Mouse (Mus musculus) MEL (cell line): ENCODE measurements around the gene Tet3. TPM values are rescaled to one million over a fixed set of nuclear protein-coding genes. Genes with fewer than 3 reads are reported as not detected.

ENCODE experiments used
- DNase-seq: peaks from one replicate; pipeline ENCODE4 v3.0.0; 2011; ENCODE audit warnings: low read depth, low spot score
- H3K27ac ChIP-seq: 2 replicates; pipeline ENCODE4 v1.5.1; 2012; ENCODE audit warnings: low read depth, mild to moderate bottlenecking, control low read depth, low read length, moderate library complexity; ENCODE audit not compliant: control insufficient read depth
- H3K27me3 ChIP-seq, 2 experiments: fragments of 150-350 bp in 1 of 2; sonication (generic) in 1 of 2; 2 replicates each; pipeline ENCODE4 v1.6.1; 2012; ENCODE audit warnings: low read length in 2 of 2, mild to moderate bottlenecking in 2 of 2, improper control_type of control experiment in 1 of 2, moderate library complexity in 1 of 2; ENCODE audit not compliant: insufficient read depth in 2 of 2, control insufficient read depth in 1 of 2
- H3K36me3 ChIP-seq, 2 experiments: 2 replicates each; pipeline ENCODE4 v1.6.1; 2012 to 2014; ENCODE audit warnings: low read length in 2 of 2, improper control_type of control experiment in 1 of 2, inconsistent platforms in 1 of 2, mild to moderate bottlenecking in 1 of 2; ENCODE audit not compliant: insufficient read depth in 2 of 2, control insufficient read depth in 1 of 2
- H3K4me1 ChIP-seq, 2 experiments: fragments of 150-350 bp in 1 of 2; sonication (generic) in 1 of 2; 2 replicates each; pipeline ENCODE4 v1.6.1; 2012; ENCODE audit warnings: low read length in 2 of 2, improper control_type of control experiment in 1 of 2, mild to moderate bottlenecking in 1 of 2; ENCODE audit not compliant: insufficient read depth in 2 of 2, control insufficient read depth in 1 of 2
- H3K4me3 ChIP-seq, 2 experiments: fragments of 150-350 bp in 1 of 2; sonication (generic) in 1 of 2; 2 replicates each; pipeline ENCODE4 v1.5.1; 2012; ENCODE audit warnings: low read depth in 2 of 2, low read length in 2 of 2, mild to moderate bottlenecking in 2 of 2, moderate library complexity in 2 of 2, control low read depth in 1 of 2, improper control_type of control experiment in 1 of 2; ENCODE audit not compliant: control insufficient read depth in 1 of 2, insufficient read depth in 1 of 2
- H3K79me2 ChIP-seq: 2 replicates; pipeline ENCODE4 v1.6.1; 2012; ENCODE audit warnings: mild to moderate bottlenecking, low read length, moderate library complexity; ENCODE audit not compliant: control insufficient read depth, poor library complexity, insufficient read depth
- H3K9ac ChIP-seq: 2 replicates; pipeline ENCODE4 v1.6.1; 2012; ENCODE audit warnings: low read depth, mild to moderate bottlenecking, control low read depth, low read length, moderate library complexity; ENCODE audit not compliant: control insufficient read depth, poor library complexity, severe bottlenecking
- H3K9me3 ChIP-seq: fragments of 150-350 bp; sonication (generic); replicated peaks from 2 replicates; pipeline ENCODE4 v1.6.1; 2012; ENCODE audit warnings: mild to moderate bottlenecking, low read length, improper control_type of control experiment, moderate library complexity; ENCODE audit not compliant: insufficient read depth
- BHLHE40 ChIP-seq: IDR thresholded peaks from 2 replicates; pipeline ENCODE4 v1.6.1; 2012; ENCODE audit warnings: low read depth, mild to moderate bottlenecking, inconsistent platforms, low read length, improper control_type of control experiment, borderline replicate concordance
- CHD1 ChIP-seq: IDR thresholded peaks from 2 replicates; pipeline ENCODE4 v1.6.1; 2012; ENCODE audit warnings: low read depth, mild to moderate bottlenecking, inconsistent platforms, low read length, improper control_type of control experiment
- CTCF ChIP-seq, 3 experiments: IDR thresholded peaks in 2 of 3; conservative IDR thresholded peaks in 1 of 3; 2 replicates each; pipeline ENCODE4 v1.5.1; 2011 to 2012; ENCODE audit warnings: low read length in 3 of 3, low read depth in 2 of 3, mild to moderate bottlenecking in 2 of 3, improper control_type of control experiment in 1 of 3, inconsistent platforms in 1 of 3, mixed read lengths in 1 of 3, moderate library complexity in 1 of 3; ENCODE audit not compliant: control insufficient read depth in 1 of 3, insufficient read depth in 1 of 3, poor library complexity in 1 of 3, severe bottlenecking in 1 of 3
- E2F4 ChIP-seq: IDR thresholded peaks from 2 replicates; pipeline ENCODE4 v1.6.1; 2011; ENCODE audit warnings: low read depth, low read length, improper control_type of control experiment, borderline replicate concordance
- GABPA ChIP-seq: IDR thresholded peaks from 2 replicates; pipeline ENCODE4 v1.6.1; 2012; ENCODE audit warnings: low read depth, mild to moderate bottlenecking, inconsistent platforms, low read length, improper control_type of control experiment, moderate library complexity
- GATA1 ChIP-seq: IDR thresholded peaks from 2 replicates; pipeline ENCODE4 v1.6.1; 2011; ENCODE audit warnings: low read depth, low read length, improper control_type of control experiment
- HCFC1 ChIP-seq: IDR thresholded peaks from 2 replicates; pipeline ENCODE4 v1.6.1; 2012; ENCODE audit warnings: low read depth, mild to moderate bottlenecking, inconsistent platforms, low read length, improper control_type of control experiment, moderate library complexity
- JUND ChIP-seq: IDR thresholded peaks from 2 replicates; pipeline ENCODE4 v1.6.1; 2011; ENCODE audit warnings: low read depth, mild to moderate bottlenecking, improper control_type of control experiment, low read length
- MAFK ChIP-seq: IDR thresholded peaks from 2 replicates; pipeline ENCODE4 v1.6.1; 2011; ENCODE audit warnings: low read depth, mild to moderate bottlenecking, low read length, improper control_type of control experiment, borderline replicate concordance
- MAX ChIP-seq: IDR thresholded peaks from 2 replicates; pipeline ENCODE4 v1.6.1; 2011; ENCODE audit warnings: low read length, improper control_type of control experiment
- MAZ ChIP-seq: IDR thresholded peaks from 2 replicates; pipeline ENCODE4 v1.6.1; 2012; ENCODE audit warnings: low read depth, mild to moderate bottlenecking, inconsistent platforms, low read length, improper control_type of control experiment
- MXI1 ChIP-seq: IDR thresholded peaks from 2 replicates; pipeline ENCODE4 v1.6.1; 2011; ENCODE audit warnings: mild to moderate bottlenecking, low read depth, low read length, improper control_type of control experiment
- MYB ChIP-seq: IDR thresholded peaks from 2 replicates; pipeline ENCODE4 v1.6.1; 2011; ENCODE audit warnings: mild to moderate bottlenecking, low read depth, low read length, improper control_type of control experiment
- MYC ChIP-seq: IDR thresholded peaks from 2 replicates; pipeline ENCODE4 v1.6.1; 2011; ENCODE audit warnings: low read depth, mild to moderate bottlenecking, low read length, improper control_type of control experiment, moderate library complexity
- NELFE ChIP-seq: IDR thresholded peaks from 2 replicates; pipeline ENCODE4 v1.6.1; 2011; ENCODE audit warnings: low read depth, low read length, improper control_type of control experiment
- POLR2AphosphoS5 ChIP-seq: IDR thresholded peaks from 2 replicates; pipeline ENCODE4 v1.6.1; 2012; ENCODE audit warnings: low read depth, borderline replicate concordance, mild to moderate bottlenecking, inconsistent platforms, low read length, moderate library complexity, mixed read lengths
- RAD21 ChIP-seq: IDR thresholded peaks from 2 replicates; pipeline ENCODE4 v1.6.1; 2011; ENCODE audit warnings: mild to moderate bottlenecking, low read depth, low read length, improper control_type of control experiment
- RCOR1 ChIP-seq: IDR thresholded peaks from 2 replicates; pipeline ENCODE4 v1.6.1; 2012; ENCODE audit warnings: low read depth, mild to moderate bottlenecking, inconsistent platforms, low read length, improper control_type of control experiment
- SIN3A ChIP-seq: IDR thresholded peaks from 2 replicates; pipeline ENCODE4 v1.6.1; 2012; ENCODE audit warnings: low read length, improper control_type of control experiment, inconsistent platforms
- SMC3 ChIP-seq: IDR thresholded peaks from 2 replicates; pipeline ENCODE4 v1.6.1; 2011; ENCODE audit warnings: low read depth, low read length, improper control_type of control experiment
- TAL1 ChIP-seq: IDR thresholded peaks from 2 replicates; pipeline ENCODE4 v1.6.1; 2012; ENCODE audit warnings: mild to moderate bottlenecking, inconsistent platforms, low read length, moderate library complexity, mixed read lengths
- TBP ChIP-seq: IDR thresholded peaks from 2 replicates; pipeline ENCODE4 v1.8.0; 2011; ENCODE audit warnings: low read depth, low read length, improper control_type of control experiment
- UBTF ChIP-seq: IDR thresholded peaks from 2 replicates; pipeline ENCODE4 v1.6.1; 2012; ENCODE audit warnings: low read depth, mild to moderate bottlenecking, inconsistent platforms, low read length, improper control_type of control experiment, moderate library complexity, borderline replicate concordance; ENCODE audit not compliant: insufficient read depth
- USF2 ChIP-seq, 2 experiments: IDR thresholded peaks; 2 replicates each; pipeline ENCODE4 v1.6.1; 2011 to 2012; ENCODE audit warnings: improper control_type of control experiment in 2 of 2, low read length in 2 of 2, borderline replicate concordance in 1 of 2, inconsistent platforms in 1 of 2, low read depth in 1 of 2, mild to moderate bottlenecking in 1 of 2; ENCODE audit not compliant: insufficient read depth in 1 of 2
- ZMIZ1 ChIP-seq: IDR thresholded peaks from 2 replicates; pipeline ENCODE4 v1.6.1; 2012; ENCODE audit warnings: low read depth, mild to moderate bottlenecking, inconsistent platforms, low read length, improper control_type of control experiment, moderate library complexity
- polyA plus RNA-seq, 2 experiments: library from polyadenylated mRNA; stranded (reverse) in 1 of 2; unstranded in 1 of 2; fragments of >175 nt in 1 of 2; fragments of >200 nt in 1 of 2; gene quantifications; 2 replicates each; pipeline versions ENCODE4 v1.2.1 to v1.2.4; 2012; ENCODE audit warnings: low replicate concordance in 2 of 2, low read depth in 1 of 2; ENCODE audit not compliant: insufficient read length in 2 of 2, insufficient read depth in 1 of 2, missing spikeins in 1 of 2
- total RNA-seq: library from RNA; depleted of rRNA; stranded (reverse); fragments of 300-350 nt; gene quantifications from 2 replicates; pipeline ENCODE4 v1.2.3, GENCODE M21; 2012

The Tet3 gene
- total and polyA plus RNA-seq, 3 experiments, result 11.6 to 35.3 (median 22.9) TPM

DNA sequence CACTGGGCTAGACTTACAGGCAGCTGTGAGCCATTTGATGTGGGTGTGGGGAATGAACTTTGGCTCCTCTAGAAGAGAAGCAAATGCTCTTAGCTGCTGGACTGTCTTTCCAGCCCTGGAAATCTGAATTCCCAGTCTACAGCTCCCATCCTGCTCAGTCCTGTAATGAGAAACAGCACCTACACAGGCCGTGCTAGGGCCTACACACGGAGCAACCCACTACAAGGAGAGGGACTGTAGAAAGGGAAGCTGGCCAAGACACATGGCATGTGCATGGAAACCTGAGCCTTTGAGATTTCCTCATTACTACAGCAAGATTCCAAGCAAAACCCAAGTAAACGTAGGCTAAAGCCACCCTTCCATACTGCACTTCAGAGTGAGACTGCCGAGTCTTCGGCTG is 29.3 kb upstream of the Tet3 start:
- H3K79me2 ChIP-seq, result no peaks in the 10 kb centered on the region; the same call in 1 of the 2 replicates
- H3K4me3 ChIP-seq, result no peak overlapping the region
- TF ChIP-seq RCOR1 (no peak), BHLHE40 (no peak), ZMIZ1 (no peak), MAFK (no peak), E2F4 (no peak), POLR2AphosphoS5 (no peak), TAL1 (no peak), SIN3A (no peak)
- no peaks in the 10 kb centered on the region for H3K27me3 ChIP-seq
- H3K36me3 ChIP-seq, result peaks cover 0 to 2% of the 10 kb centered on the region in 2 experiments; a peak in 3 of 4 replicates
- DNase-seq, result no peak
- no peak overlapping the region for H3K9ac ChIP-seq
- no peaks in the 10 kb centered on the region; a peak in 1 of 4 replicates for H3K4me1 ChIP-seq
- H3K9me3 ChIP-seq, result no peaks in the 10 kb centered on the region
- no peak overlapping the region for H3K27ac ChIP-seq

GRCm38 (mm10) chr6:83487298-83487697 is 28.4 kb upstream of the Tet3 start:
- Histone ChIP-seq H3K4me3 (no peak overlapping the region), H3K9me3 (no peaks in the 10 kb centered on the region), H3K27me3 (no peaks in the 10 kb centered on the region), H3K36me3 (peaks cover 0 to 2% of the 10 kb centered on the region in 2 experiments; a peak in 3 of 4 replicates), H3K9ac (no peak overlapping the region), H3K27ac (no peak overlapping the region), H3K79me2 (no peaks in the 10 kb centered on the region; the same call in 1 of the 2 replicates), H3K4me1 (peaks cover 4 to 6% of the 10 kb centered on the region in 2 experiments; a peak in 2 of 4 replicates)
- TF ChIP-seq CHD1 (no peak), JUND (no peak), HCFC1 (no peak), E2F4 (no peak), MAX (no peak), NELFE (no peak), MYB (no peak), TBP (no peak), GATA1 (no peak), RAD21 (no peak), UBTF (no peak), MXI1 (no peak), MYC (no peak), USF2 (IDR thresholded peaks at IDR 0.05; ENCODE audit: borderline replicate concordance in 1 of 2, insufficient read depth in 1 of 2, low read depth in 1 of 2, low read length in 2 of 2) (no peak), SMC3 (no peak), ZMIZ1 (no peak), CTCF (IDR thresholded peaks at IDR 0.05 in 2 of 3, conservative IDR thresholded peaks at IDR 0.05 in 1 of 3; ENCODE audit: control insufficient read depth in 1 of 3, insufficient read depth in 1 of 3, low read depth in 2 of 3, low read length in 3 of 3, poor library complexity in 1 of 3, severe bottlenecking in 1 of 3) (no peak), GABPA (no peak), MAZ (no peak)
- DNase-seq, result no peak
